Mouse (Mus musculus) embryonic fibroblast, embryonic 13.5 days (primary cell): ENCODE data around the gene Hip1.

Source experiments
- CTCF ChIP-seq: IDR thresholded peaks from 2 replicates; pipeline ENCODE4 v1.5.1; 2011; ENCODE audit warnings: mild to moderate bottlenecking, control low read depth, low read length, moderate library complexity, borderline replicate concordance; ENCODE audit not compliant: insufficient read depth
- POLR2A ChIP-seq: IDR thresholded peaks from 2 replicates; pipeline ENCODE4 v1.6.1; 2011; ENCODE audit warnings: low read depth, mild to moderate bottlenecking, control low read depth, low read length, moderate library complexity

- 0 out of 2 replicates have a peak, but pooled peaks have one; percentile 7 for TF ChIP-seq CTCF
- peak; percentile 91 for TF ChIP-seq POLR2A
These were observed at the start of gene Hip1 for GRCm38 (mm10) chr5:135544865-135545797.
